Mouse (Mus musculus) myocyte (in vitro differentiated cells): ENCODE data around the gene Smpd3.

Experiments
- CEBPB ChIP-seq: IDR thresholded peaks from 2 replicates; pipeline ENCODE4 v1.6.1; 2011; ENCODE audit warnings: mild to moderate bottlenecking, moderate library complexity; ENCODE audit not compliant: poor library complexity, insufficient read depth, severe bottlenecking
- MYOD1 ChIP-seq, 3 experiments: IDR thresholded peaks; one replicate each; pipeline ENCODE4 v1.6.1; 2011; ENCODE audit warnings: control low read depth in 2 of 3, low read depth in 2 of 3, mild to moderate bottlenecking in 2 of 3, moderate library complexity in 1 of 3; ENCODE audit not compliant: insufficient read length in 2 of 3, control insufficient read depth in 1 of 3
- MYOG ChIP-seq, 3 experiments: IDR thresholded peaks; one replicate each; pipeline ENCODE4 v1.6.1; 2011; ENCODE audit warnings: control low read depth in 2 of 3, low read depth in 2 of 3, mild to moderate bottlenecking in 2 of 3; ENCODE audit not compliant: insufficient read length in 2 of 3, control insufficient read depth in 1 of 3, insufficient read depth in 1 of 3
- POLR2A ChIP-seq: IDR thresholded peaks from one replicate; pipeline ENCODE4 v1.6.1; 2011; ENCODE audit warnings: low read depth, mild to moderate bottlenecking, control low read depth, moderate library complexity; ENCODE audit not compliant: insufficient read length
- POLR2AphosphoS2 ChIP-seq: IDR thresholded peaks from one replicate; pipeline ENCODE4 v1.6.1; 2011; ENCODE audit warnings: low read depth, control low read depth; ENCODE audit not compliant: insufficient read length
- TCF12 ChIP-seq: IDR thresholded peaks from one replicate; pipeline ENCODE4 v1.6.1; 2011; ENCODE audit warnings: mild to moderate bottlenecking, control low read depth; ENCODE audit not compliant: poor library complexity, insufficient read depth, severe bottlenecking
- USF1 ChIP-seq: IDR thresholded peaks from one replicate; pipeline ENCODE4 v1.6.1; 2011; ENCODE audit warnings: low read depth, mild to moderate bottlenecking, control low read depth, moderate library complexity

- TF ChIP-seq POLR2A (no peak), MYOD1 (IDR thresholded peaks at IDR 0.05; ENCODE audit: control insufficient read depth in 1 of 3, insufficient read length in 2 of 3, low read depth in 2 of 3) (no peak), CEBPB (no peak), POLR2AphosphoS2 (no peak), USF1 (no peak), TCF12 (no peak), MYOG (IDR thresholded peaks at IDR 0.05; ENCODE audit: control insufficient read depth in 1 of 3, insufficient read depth in 1 of 3, insufficient read length in 2 of 3, low read depth in 2 of 3) (no peak)
Measured at GRCm38 (mm10) chr8:106321434-106321833, 16.4 kb downstream of the Smpd3 start.
